Comparison of ENCODE assay signal across 9 mouse cellular contexts in genomic region chr2:13855510-13855909, GRCm38 (mm10).
DNase-seq lines count a peak whose midpoint lies in the region; ATAC-seq and TF ChIP-seq lines count a peak whose summit lies in the region.
"Had no signal": no experiment of that assay in that cellular context is flagged by ENCODE, and none has a peak within 500 bp of the region (broad histone marks: within the 10 kb centered on the region; RNA-seq: fewer than 3 reads in every experiment).

No protein-coding gene starts in this region.

- H3K36me3 ChIP-seq in ES-E14 (ENCODE audit: control insufficient read depth, insufficient read depth, low read length, poor library complexity, severe bottlenecking) = no peaks in the 10 kb centered on the region
- H3K36me3 ChIP-seq in forebrain, embryonic 15.5 days = no peaks in the 10 kb centered on the region

- H3K9me3 ChIP-seq in ES-E14 (ENCODE audit: control insufficient read depth, insufficient read depth, low read depth, low read length) = no peaks in the 10 kb centered on the region
- no peaks in the 10 kb centered on the region for H3K9me3 ChIP-seq in forebrain, embryonic 15.5 days

- WGBS in forebrain, embryonic 15.5 days = 71% methylated on average over 3 of the region's 3 CpGs

- no peak overlapping the region for H3K9ac ChIP-seq in ES-E14 (ENCODE audit: insufficient read depth, low read depth, low read length, poor library complexity, severe bottlenecking)
- H3K9ac ChIP-seq in forebrain, embryonic 15.5 days (replicated peaks) = no peak overlapping the region

- H3K27ac ChIP-seq in ES-E14 (ENCODE audit: insufficient read depth, low read depth, low read length, poor library complexity, severe bottlenecking) = no peak overlapping the region
- no peak overlapping the region for H3K27ac ChIP-seq in forebrain, embryonic 15.5 days (replicated peaks)
- H3K27ac ChIP-seq: macrophage had no signal

- H3K27me3 ChIP-seq in forebrain, embryonic 15.5 days = no peaks in the 10 kb centered on the region

- in situ Hi-C loops in ES-E14 (cut with MboI; ENCODE audit: low sequenced_read_pairs in 2 of 2, unreplicated experiment in 2 of 2) = no loop called here

- H3K4me1 ChIP-seq in ES-E14 (ENCODE audit: control insufficient read depth in 2 of 2, insufficient read depth in 2 of 2, low read length in 2 of 2, poor library complexity in 1 of 2) = no peaks in the 10 kb centered on the region
- H3K4me1 ChIP-seq in forebrain, embryonic 15.5 days = no peaks in the 10 kb centered on the region

- DNase-seq in kidney, postnatal 10 days = peak; percentile 21
- no peak for DNase-seq in kidney, postnatal 14 days
- peak; percentile 54 for DNase-seq in CD4-positive helper T cell, adult 2 months (ENCODE audit: low read depth, low spot score)
- DNase-seq in ES-E14 (ENCODE audit: low read depth, low spot score) = peak; percentile 24
- DNase-seq in fibroblast of lung, adult 2 months (ENCODE audit: low read depth) = peak; percentile 14
- DNase-seq in neural tube, embryonic 10.5 days (ENCODE audit: extremely low spot score, low spot score) = no peak
- no peak for DNase-seq in left cerebral cortex, postnatal 36 days (ENCODE audit: low spot score in 2 of 2)

- H3K4me3 ChIP-seq in ES-E14 (ENCODE audit: insufficient read depth in 1 of 2, low read depth in 1 of 2, low read length in 2 of 2, poor library complexity in 1 of 2, severe bottlenecking in 1 of 2) = no peak overlapping the region
- no peak overlapping the region for H3K4me3 ChIP-seq in forebrain, embryonic 15.5 days

- intact Hi-C loops in left cerebral cortex, postnatal 36 days (cut with DNase I) = no loop called here

- no peak overlapping the region for H3K4me2 ChIP-seq in forebrain, embryonic 15.5 days (replicated peaks)

- no peak for ATAC-seq in forebrain, embryonic 15.5 days (replicated peaks)

TF ChIP-seq in ES-E14, 5 proteins besides CTCF, POLR2A, EP300 and RAD21:
- TF ChIP-seq MAFK (IDR thresholded peaks at IDR 0.05; ENCODE audit: insufficient read depth, low read depth, low read length) (no peak), ZNF384 (IDR thresholded peaks at IDR 0.05; ENCODE audit: low read depth, low read length) (no peak), HCFC1 (IDR thresholded peaks at IDR 0.05; ENCODE audit: borderline replicate concordance, insufficient read depth, low read length) (no peak), CHD2 (IDR thresholded peaks at IDR 0.05; ENCODE audit: low read depth, low read length) (no peak), ZC3H11A (IDR thresholded peaks at IDR 0.05; ENCODE audit: borderline replicate concordance, low read depth, low read length) (peak; percentile 52; the same call in 1 of the 2 replicates)

Comparison
In these comparisons a context has a peak if more than half of its experiments do, and no peak if none do; other contexts are left out.
1. DNase-seq: peak in kidney, postnatal 10 days (single experiment), CD4-positive helper T cell, adult 2 months (single experiment), ES-E14 (single experiment) and fibroblast of lung, adult 2 months (single experiment); none in kidney, postnatal 14 days (single experiment), neural tube, embryonic 10.5 days (single experiment) and left cerebral cortex, postnatal 36 days (0 of 2).